Mouse (Mus musculus): Measurements from ENCODE around the gene Acpp. TPM values are rescaled to one million over a fixed set of nuclear protein-coding genes. Genes with fewer than 3 reads are reported as not detected.

Acpp gene
- polyA plus RNA-seq, 1 experiment from 2014 or later = 0.84 TPM

DNA sequence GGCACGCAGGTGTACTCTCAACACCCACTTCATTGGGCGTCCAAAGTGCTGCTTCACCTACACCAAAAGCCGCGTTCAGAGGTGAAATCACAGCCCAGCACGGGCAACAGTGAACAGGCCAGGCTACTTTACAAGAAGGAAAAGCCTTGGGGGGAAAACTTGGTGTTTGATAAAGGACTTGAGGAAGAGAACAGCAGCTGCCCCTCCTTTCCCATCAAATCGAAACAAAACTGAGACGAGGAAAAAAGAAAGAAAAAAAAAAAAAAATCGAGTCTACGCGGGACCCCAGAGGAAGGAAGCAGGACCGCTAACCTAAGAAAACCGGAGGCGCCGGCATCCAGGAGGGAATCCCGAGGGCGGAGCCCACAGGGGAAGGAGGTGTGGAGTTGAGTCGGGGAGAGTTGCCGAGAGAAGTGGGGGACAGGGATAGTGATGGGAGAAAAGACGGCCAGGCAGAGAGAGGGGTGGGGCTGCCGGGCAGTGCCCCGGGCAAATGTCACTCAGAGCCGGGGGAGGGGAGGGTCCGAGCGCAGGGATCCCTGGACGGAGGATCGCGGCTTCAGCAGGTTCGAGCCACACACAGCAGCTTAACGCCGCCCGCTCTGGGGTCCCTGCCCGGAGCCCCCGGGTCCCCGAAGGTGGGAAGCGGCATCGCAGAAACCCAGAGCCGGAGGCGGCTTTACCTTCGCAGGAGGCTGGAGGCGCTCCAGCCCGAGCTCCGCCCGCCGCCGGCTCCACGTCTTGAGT, 75.4 kb downstream of the Acpp start:
- Histone ChIP-seq H3K36me3 (ENCODE audit: insufficient read depth, low read length) (no peaks in the 10 kb centered on the region), H3K27me3 (replicated peaks; ENCODE audit: insufficient read depth, low read length) (no peaks in the 10 kb centered on the region), H3K4me2 (replicated peaks; ENCODE audit: low read depth, low read length) (peak overlapping the region; percentile 70), H3K4me1 (ENCODE audit: insufficient read depth, low read depth, low read length) (peaks cover 8% of the 10 kb centered on the region; the same call in 1 of the 2 replicates), H3K9ac (replicated peaks; ENCODE audit: low read depth) (peak overlapping the region; percentile 81), H3K4me3 (ENCODE audit: low read depth, low read length) (peak overlapping the region; percentile 96), H3K9me3 (ENCODE audit: low read length) (no peaks in the 10 kb centered on the region), H3K27ac (ENCODE audit: low read length) (peak overlapping the region; percentile 85)
- ATAC-seq (peak; percentile 29), DNase-seq (ENCODE audit: low spot score) (peak; percentile 67)
- TF ChIP-seq CTCF (IDR thresholded peaks at IDR 0.05) (no peak), EP300 (IDR thresholded peaks at IDR 0.05) (no peak)
- WGBS = under 1% methylated on average over 43 of the region's 46 CpGs

DNA sequence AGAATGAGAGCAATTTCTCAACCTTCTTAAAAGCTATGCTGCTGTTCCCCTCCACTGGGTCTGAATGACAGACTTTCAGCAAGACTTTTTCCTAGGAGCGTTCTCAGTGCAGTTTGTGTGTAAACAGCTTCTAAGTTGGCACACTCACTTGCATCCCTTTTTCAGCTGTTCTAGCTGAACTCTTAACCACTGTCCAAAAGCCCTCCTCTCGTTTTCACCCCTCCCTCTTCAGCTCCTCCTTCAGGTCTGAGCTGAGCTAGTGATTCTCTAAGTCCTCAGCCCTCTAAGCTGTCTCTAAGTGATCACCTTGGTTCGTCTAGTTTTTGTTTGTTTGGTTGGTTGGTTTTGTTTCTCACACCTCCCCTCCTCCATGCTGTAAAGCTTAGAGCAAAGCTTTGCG, 77.2 kb downstream of the Acpp start:
- H3K9me3 ChIP-seq (ENCODE audit: low read length) = no peaks in the 10 kb centered on the region
- DNase-seq (ENCODE audit: low spot score) (no peak), ATAC-seq (no peak)
- TF ChIP-seq CTCF (IDR thresholded peaks at IDR 0.05) = no peak
- no peaks in the 10 kb centered on the region for H3K27me3 ChIP-seq (replicated peaks; ENCODE audit: insufficient read depth, low read length)
- no peaks in the 10 kb centered on the region for H3K36me3 ChIP-seq (ENCODE audit: insufficient read depth, low read length)
- WGBS = 48% methylated on average over 4 of the region's 4 CpGs
- no peak overlapping the region for H3K9ac ChIP-seq (replicated peaks; ENCODE audit: low read depth)
- H3K4me3 ChIP-seq (ENCODE audit: low read depth, low read length) = no peak overlapping the region
- peaks cover 8% of the 10 kb centered on the region; the same call in 1 of the 2 replicates for H3K4me1 ChIP-seq (ENCODE audit: insufficient read depth, low read depth, low read length)
- no peak overlapping the region for H3K27ac ChIP-seq (ENCODE audit: low read length)
- no peak overlapping the region for H3K4me2 ChIP-seq (replicated peaks; ENCODE audit: low read depth, low read length)

- no peak for TF ChIP-seq EP300 (IDR thresholded peaks at IDR 0.05)
- ATAC-seq (no peak), DNase-seq (ENCODE audit: low spot score) (no peak)
- Histone ChIP-seq H3K4me1 (ENCODE audit: insufficient read depth, low read depth, low read length) (no peaks in the 10 kb centered on the region; the same call in 1 of the 2 replicates), H3K4me3 (ENCODE audit: low read depth, low read length) (no peak overlapping the region), H3K4me2 (replicated peaks; ENCODE audit: low read depth, low read length) (no peak overlapping the region), H3K9ac (replicated peaks; ENCODE audit: low read depth) (no peak overlapping the region), H3K27me3 (replicated peaks; ENCODE audit: insufficient read depth, low read length) (no peaks in the 10 kb centered on the region), H3K36me3 (ENCODE audit: insufficient read depth, low read length) (no peaks in the 10 kb centered on the region), H3K27ac (ENCODE audit: low read length) (no peak overlapping the region), H3K9me3 (ENCODE audit: low read length) (no peaks in the 10 kb centered on the region)
- 69% methylated on average over 2 of the region's 2 CpGs for WGBS
These were observed 81.5 kb downstream of the Acpp start for GRCm38 (mm10) chr9:104256085-104256484.

- WGBS = 80% methylated on average over 9 of the region's 9 CpGs
- Histone ChIP-seq H3K27me3 (replicated peaks; ENCODE audit: insufficient read depth, low read length) (no peaks in the 10 kb centered on the region), H3K27ac (ENCODE audit: low read length) (no peak overlapping the region), H3K9ac (replicated peaks; ENCODE audit: low read depth) (no peak overlapping the region), H3K4me2 (replicated peaks; ENCODE audit: low read depth, low read length) (no peak overlapping the region), H3K9me3 (ENCODE audit: low read length) (no peaks in the 10 kb centered on the region), H3K36me3 (ENCODE audit: insufficient read depth, low read length) (no peaks in the 10 kb centered on the region), H3K4me1 (ENCODE audit: insufficient read depth, low read depth, low read length) (no peaks in the 10 kb centered on the region), H3K4me3 (ENCODE audit: low read depth, low read length) (no peak overlapping the region)
- DNase-seq (ENCODE audit: low spot score) = no peak
- ATAC-seq = no peak
- TF ChIP-seq CTCF (IDR thresholded peaks at IDR 0.05) = no peak
- no peak for TF ChIP-seq EP300 (IDR thresholded peaks at IDR 0.05)
These were observed 83.0 kb downstream of the Acpp start for GRCm38 (mm10) chr9:104254408-104255180.

GRCm38 (mm10) chr9:104252637-104253036, 84.9 kb downstream of the Acpp start:
- no peaks in the 10 kb centered on the region for H3K36me3 ChIP-seq (ENCODE audit: insufficient read depth, low read length)
- H3K9ac ChIP-seq (replicated peaks; ENCODE audit: low read depth) = no peak overlapping the region
- H3K4me3 ChIP-seq (ENCODE audit: low read depth, low read length) = no peak overlapping the region
- WGBS = 95% methylated on average over 3 of the region's 3 CpGs
- H3K4me2 ChIP-seq (replicated peaks; ENCODE audit: low read depth, low read length) = no peak overlapping the region
- no peak for TF ChIP-seq EP300 (IDR thresholded peaks at IDR 0.05)
- TF ChIP-seq CTCF (IDR thresholded peaks at IDR 0.05) = no peak
- no peak for ATAC-seq
- no peak for DNase-seq (ENCODE audit: low spot score)
- H3K27me3 ChIP-seq (replicated peaks; ENCODE audit: insufficient read depth, low read length) = no peaks in the 10 kb centered on the region
- H3K4me1 ChIP-seq (ENCODE audit: insufficient read depth, low read depth, low read length) = no peaks in the 10 kb centered on the region
- no peaks in the 10 kb centered on the region for H3K9me3 ChIP-seq (ENCODE audit: low read length)
- no peak overlapping the region for H3K27ac ChIP-seq (ENCODE audit: low read length)

GRCm38 (mm10) chr9:104251687-104252086, 85.9 kb downstream of the Acpp start:
- Histone ChIP-seq H3K4me1 (ENCODE audit: insufficient read depth, low read depth, low read length) (no peaks in the 10 kb centered on the region), H3K36me3 (ENCODE audit: insufficient read depth, low read length) (no peaks in the 10 kb centered on the region), H3K4me2 (replicated peaks; ENCODE audit: low read depth, low read length) (no peak overlapping the region), H3K27me3 (replicated peaks; ENCODE audit: insufficient read depth, low read length) (no peaks in the 10 kb centered on the region), H3K4me3 (ENCODE audit: low read depth, low read length) (no peak overlapping the region), H3K27ac (ENCODE audit: low read length) (no peak overlapping the region), H3K9ac (replicated peaks; ENCODE audit: low read depth) (no peak overlapping the region), H3K9me3 (ENCODE audit: low read length) (no peaks in the 10 kb centered on the region)
- TF ChIP-seq EP300 (IDR thresholded peaks at IDR 0.05) (no peak), CTCF (IDR thresholded peaks at IDR 0.05) (no peak)
- ATAC-seq (no peak), DNase-seq (ENCODE audit: low spot score) (no peak)
- WGBS = 88% methylated on average over 4 of the region's 4 CpGs
